Comparison of ENCODE assay signal across 11 mouse cellular contexts in genomic region chr2:137082896-137083620, GRCm38 (mm10). TPM values are rescaled to one million over a fixed set of nuclear protein-coding genes. Genes with fewer than 3 reads are reported as not detected.
DNase-seq lines count a peak whose midpoint lies in the region; ATAC-seq and TF ChIP-seq lines count a peak whose summit lies in the region.
"Had no signal": no experiment of that assay in that cellular context is flagged by ENCODE, and none has a peak within 500 bp of the region (broad histone marks: within the 10 kb centered on the region; RNA-seq: fewer than 3 reads in every experiment).

No protein-coding gene starts in this region.

- H3K4me3 ChIP-seq in left cerebral cortex, adult 2 months: peak overlapping the region; percentile 26
- H3K4me3 ChIP-seq in hindbrain, postnatal 0 days (ENCODE audit: low read length): no peak overlapping the region
- H3K4me3 ChIP-seq: myocyte had no signal

- H3K9me3 ChIP-seq in hindbrain, postnatal 0 days (ENCODE audit: low read length): no peaks in the 10 kb centered on the region

- ATAC-seq in hindbrain, postnatal 0 days: peak; percentile 85

- H3K27ac ChIP-seq in left cerebral cortex, adult 2 months: no peak overlapping the region
- H3K27ac ChIP-seq in hindbrain, postnatal 0 days: 0 out of 2 replicates have a peak overlapping the region, but pooled peaks have one; percentile 11

- peak; percentile 28 to 33 for DNase-seq in left cerebral cortex, adult 2 months (ENCODE audit: extremely low spot score in 1 of 2, low spot score in 2 of 2)
- no peak for DNase-seq in left cerebral cortex, postnatal 4 days
- peak; percentile 62 for DNase-seq in hindbrain, postnatal 0 days (ENCODE audit: low spot score)
- peak; percentile 37 to 49 for DNase-seq in layer of hippocampus, adult 18-20 months (ENCODE audit: low spot score in 2 of 2)
- DNase-seq in lung, postnatal 14 days: peak; percentile 40
- no peak for DNase-seq in heart, adult 9 months (ENCODE audit: low spot score in 2 of 2)
- no peak for DNase-seq in embryo, embryonic 9.5 days (ENCODE audit: extremely low spot score)
- no peak for DNase-seq in thymus, adult 18-20 months
- DNase-seq: cerebellum, adult 11 months; thymus, postnatal 36 days had no signal

- no peaks in the 10 kb centered on the region for H3K36me3 ChIP-seq in hindbrain, postnatal 0 days (ENCODE audit: insufficient read depth, low read length)

- TF ChIP-seq CTCF in left cerebral cortex, adult 2 months (IDR thresholded peaks at IDR 0.05): no peak
- TF ChIP-seq CTCF in hindbrain, postnatal 0 days (IDR thresholded peaks at IDR 0.05; ENCODE audit: low read depth): no peak

- H3K4me2 ChIP-seq in hindbrain, postnatal 0 days (ENCODE audit: low read depth, low read length): peak overlapping the region; percentile 33; the same call in 1 of the 2 replicates

- WGBS in hindbrain, postnatal 0 days: 67% methylated on average over 24 of the region's 24 CpGs

- peaks cover 2% of the 10 kb centered on the region; the same call in 1 of the 2 replicates for H3K4me1 ChIP-seq in hindbrain, postnatal 0 days (ENCODE audit: insufficient read depth, low read length)

- no peaks in the 10 kb centered on the region for H3K27me3 ChIP-seq in hindbrain, postnatal 0 days (ENCODE audit: insufficient read depth, low read length)

- no peak overlapping the region for H3K9ac ChIP-seq in hindbrain, postnatal 0 days (replicated peaks; ENCODE audit: low read length)

- intact Hi-C loops in left cerebral cortex, adult 2 months (cut with DNase I): loop anchor here (10.0 kb wide), 1 partner anchor 168 kb away; no protein-coding TSS in a partner anchor
- intact Hi-C loops in left cerebral cortex, postnatal 4 days (cut with DNase I): no loop called here

RNA-seq across cellular contexts. Expression of gene Jag1, which starts 33.4 kb away (rescaled TPM):
- 1 to 10 TPM; 5.2 to 6.7 TPM for total RNA-seq in left cerebral cortex, adult 2 months (2021)
- 1 to 10 TPM; 9.5 to 9.6 TPM for total RNA-seq in left cerebral cortex, postnatal 4 days (2021)
- total RNA-seq in hindbrain, postnatal 0 days (2014; rRNA removed): 8.5 and 8.7 TPM in 2 replicates
- 4.9 and 5.5 TPM in 2 replicates for polyA plus RNA-seq in hindbrain, postnatal 0 days (2015; fragmentation: Nextera tagmentation; extraction: Ambion mirVana)
- 1 to 10 TPM; 8.9 to 9.4 TPM for total RNA-seq in layer of hippocampus, adult 18-20 months (2021)

Comparison
In these comparisons a context has a peak if more than half of its experiments do, and no peak if none do; other contexts are left out.
1. DNase-seq: peak in left cerebral cortex, adult 2 months (2 of 2), hindbrain, postnatal 0 days (single experiment), layer of hippocampus, adult 18-20 months (2 of 2) and lung, postnatal 14 days (single experiment); none in left cerebral cortex, postnatal 4 days (single experiment), heart, adult 9 months (0 of 2), embryo, embryonic 9.5 days (single experiment) and thymus, adult 18-20 months (0 of 2).